Mouse (Mus musculus): ENCODE results near the gene Ftl1. TPM values are rescaled to one million over a fixed set of nuclear protein-coding genes. Genes with fewer than 3 reads are reported as not detected.

Ftl1 gene
- polyA plus RNA-seq, 1 experiment from 2014 or later, result 4,749 TPM

DNA sequence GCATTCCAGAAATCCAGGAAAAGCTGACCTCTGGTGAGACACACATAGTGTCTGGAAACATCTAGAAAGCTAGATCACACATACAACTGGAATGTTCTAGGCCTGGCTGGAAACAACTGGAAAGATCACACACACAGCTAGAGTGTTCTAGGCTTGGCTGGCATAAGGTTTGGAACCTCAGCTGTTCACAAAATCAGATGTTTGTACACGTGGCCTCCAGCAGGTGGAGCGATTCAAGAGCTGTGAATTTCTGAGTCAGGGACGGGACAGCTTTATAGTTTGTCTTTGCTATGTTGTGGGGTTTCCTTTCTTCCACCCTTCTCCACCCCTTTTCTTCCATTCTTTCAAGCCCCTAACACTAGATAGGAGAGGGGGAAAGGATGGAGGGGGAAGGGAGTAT lies 17.3 kb upstream of the Ftl1 start:
- Histone ChIP-seq H3K36me3 (ENCODE audit: insufficient read depth) (no peaks in the 10 kb centered on the region), H3K4me2 (no peak overlapping the region), H3K4me3 (ENCODE audit: low read depth, low read length) (no peak overlapping the region), H3K4me1 (ENCODE audit: insufficient read depth) (no peaks in the 10 kb centered on the region), H3K9me3 (ENCODE audit: low read depth, low read length) (no peaks in the 10 kb centered on the region), H3K27ac (ENCODE audit: low read depth) (no peak overlapping the region), H3K27me3 (ENCODE audit: insufficient read depth, low read length) (no peaks in the 10 kb centered on the region), H3K9ac (no peak overlapping the region)
- ATAC-seq (ENCODE audit: insufficient read depth), result no peak
- 8% methylated on average over 3 of the region's 3 CpGs for WGBS
- DNase-seq, result peak; percentile 84
- TF ChIP-seq CTCF (IDR thresholded peaks at IDR 0.05; ENCODE audit: low read depth), result peak; percentile 73

DNA sequence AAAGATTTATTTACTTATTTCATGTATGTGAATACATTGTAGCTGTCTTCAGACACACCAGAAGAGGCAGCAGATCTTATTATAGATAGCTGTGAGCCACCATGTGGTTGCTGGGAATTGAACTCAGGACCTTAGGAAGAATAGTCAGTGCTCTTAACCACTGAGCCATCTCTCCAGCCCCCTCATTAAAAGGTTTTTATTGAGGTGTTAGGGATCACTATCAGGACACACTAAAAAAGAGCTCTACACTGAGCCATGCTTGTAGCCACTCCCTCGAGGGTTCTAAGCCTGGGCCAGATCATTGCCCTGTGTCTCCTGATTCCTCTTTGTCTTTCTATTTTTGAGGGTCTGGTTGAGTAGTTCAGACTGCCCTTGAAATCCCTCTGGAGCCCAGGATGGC lies 16.8 kb upstream of the Ftl1 start:
- no peak for DNase-seq
- Histone ChIP-seq H3K9ac (no peak overlapping the region), H3K4me3 (ENCODE audit: low read depth, low read length) (no peak overlapping the region), H3K4me2 (no peak overlapping the region), H3K27me3 (ENCODE audit: insufficient read depth, low read length) (no peaks in the 10 kb centered on the region), H3K36me3 (ENCODE audit: insufficient read depth) (no peaks in the 10 kb centered on the region), H3K27ac (ENCODE audit: low read depth) (no peak overlapping the region), H3K9me3 (ENCODE audit: low read depth, low read length) (no peaks in the 10 kb centered on the region), H3K4me1 (ENCODE audit: insufficient read depth) (no peaks in the 10 kb centered on the region)
- TF ChIP-seq CTCF (IDR thresholded peaks at IDR 0.05; ENCODE audit: low read depth), result no peak
- no peak for ATAC-seq (ENCODE audit: insufficient read depth)
- WGBS, result 49% methylated on average over 1 of the region's 1 CpGs

GRCm38 (mm10) chr7:45475291-45475969 lies 15.7 kb upstream of the Ftl1 start:
- H3K9me3 ChIP-seq (ENCODE audit: low read depth, low read length), result no peaks in the 10 kb centered on the region
- ATAC-seq (ENCODE audit: insufficient read depth) (peak; percentile 5; the same call in 1 of the 2 replicates), DNase-seq (peak; percentile 59)
- no peaks in the 10 kb centered on the region for H3K4me1 ChIP-seq (ENCODE audit: insufficient read depth)
- H3K9ac ChIP-seq, result peak overlapping the region; percentile 21; the same call in 1 of the 2 replicates
- 53% methylated on average over 16 of the region's 16 CpGs for WGBS
- no peak overlapping the region for H3K27ac ChIP-seq (ENCODE audit: low read depth)
- peak overlapping the region; percentile 14; the same call in 1 of the 2 replicates for H3K4me3 ChIP-seq (ENCODE audit: low read depth, low read length)
- no peak for TF ChIP-seq CTCF (IDR thresholded peaks at IDR 0.05; ENCODE audit: low read depth)
- no peaks in the 10 kb centered on the region for H3K36me3 ChIP-seq (ENCODE audit: insufficient read depth)
- peak overlapping the region; percentile 50 for H3K4me2 ChIP-seq
- no peaks in the 10 kb centered on the region for H3K27me3 ChIP-seq (ENCODE audit: insufficient read depth, low read length)

- H3K9ac ChIP-seq, result no peak overlapping the region
- H3K4me2 ChIP-seq, result no peak overlapping the region
- H3K4me3 ChIP-seq (ENCODE audit: low read depth, low read length), result no peak overlapping the region
- no peaks in the 10 kb centered on the region for H3K4me1 ChIP-seq (ENCODE audit: insufficient read depth)
- H3K36me3 ChIP-seq (ENCODE audit: insufficient read depth), result no peaks in the 10 kb centered on the region
- DNase-seq (peak; percentile 96), ATAC-seq (ENCODE audit: insufficient read depth) (no peak)
- peak; percentile 83 for TF ChIP-seq CTCF (IDR thresholded peaks at IDR 0.05; ENCODE audit: low read depth)
- H3K9me3 ChIP-seq (ENCODE audit: low read depth, low read length), result no peaks in the 10 kb centered on the region
- no peak overlapping the region for H3K27ac ChIP-seq (ENCODE audit: low read depth)
- WGBS, result 8% methylated on average over 3 of the region's 3 CpGs
- no peaks in the 10 kb centered on the region for H3K27me3 ChIP-seq (ENCODE audit: insufficient read depth, low read length)
These were observed 11.2 kb upstream of the Ftl1 start for GRCm38 (mm10) chr7:45470869-45471268.

DNA sequence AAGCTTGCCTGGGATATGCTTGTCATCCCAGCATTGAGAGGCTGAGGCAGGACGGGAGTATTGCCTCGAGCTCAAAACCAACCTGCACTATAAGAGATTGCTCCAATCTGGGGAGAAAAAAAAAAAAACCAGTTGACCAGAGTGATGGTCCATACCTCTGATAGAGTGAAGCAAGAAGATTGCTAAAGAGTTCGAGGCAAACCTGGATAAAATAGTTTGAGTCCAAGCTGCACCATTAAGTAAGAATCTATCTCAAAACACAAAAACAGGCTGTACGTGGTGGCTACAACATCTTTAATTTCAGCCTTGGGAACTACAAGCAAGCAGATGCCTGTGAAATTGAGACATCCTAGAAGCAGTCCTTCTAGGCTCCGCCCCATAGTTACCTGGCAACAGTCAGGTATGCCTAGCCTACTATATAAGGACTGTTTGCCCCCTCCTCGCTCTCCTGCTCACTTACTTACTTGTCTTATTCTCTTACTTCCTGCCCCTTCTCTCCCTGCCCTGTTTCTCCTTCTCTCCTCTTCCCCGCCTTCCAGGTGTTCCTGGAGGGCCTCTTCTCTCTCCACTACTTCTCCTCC lies 7.5 kb upstream of the Ftl1 start:
- peak; percentile 76 for DNase-seq
- ATAC-seq (ENCODE audit: insufficient read depth), result peak; percentile 43; the same call in 1 of the 2 replicates
- WGBS, result 27% methylated on average over 7 of the region's 7 CpGs

GRCm38 (mm10) chr7:45466283-45467089 lies 6.8 kb upstream of the Ftl1 start, which contains the start of gene Bax:
TSS of gene Bax (minus strand) at chr7:45466898.
- peak within 1 kb of the TSS; percentile 80 for H3K9ac ChIP-seq
- peak within 1 kb of the TSS; percentile 40 for H3K27ac ChIP-seq (ENCODE audit: low read depth)
- peak within 1 kb of the TSS; percentile 94 for H3K4me2 ChIP-seq
- H3K4me1 ChIP-seq (ENCODE audit: insufficient read depth), result no peaks in the 10 kb centered on the region
- TF ChIP-seq CTCF (IDR thresholded peaks at IDR 0.05; ENCODE audit: low read depth), result 0 out of 2 replicates have a peak, but pooled peaks have one; percentile 5
- peaks cover 41% of the 10 kb centered on the region for H3K36me3 ChIP-seq (ENCODE audit: insufficient read depth)
- under 1% methylated on average over 58 of the region's 58 CpGs for WGBS
- peak within 1 kb of the TSS; percentile 87 for H3K4me3 ChIP-seq (ENCODE audit: low read depth, low read length)
- DNase-seq, result peak; percentile 100
- peak; percentile 75 for ATAC-seq (ENCODE audit: insufficient read depth)
- no peaks in the 10 kb centered on the region for H3K27me3 ChIP-seq (ENCODE audit: insufficient read depth, low read length)
- no peaks in the 10 kb centered on the region for H3K9me3 ChIP-seq (ENCODE audit: low read depth, low read length)

More for the DNA sequence above, 7.5 kb upstream of the Ftl1 start:
- Histone ChIP-seq H3K36me3 (ENCODE audit: insufficient read depth) (peaks cover 35% of the 10 kb centered on the region), H3K9me3 (ENCODE audit: low read depth, low read length) (no peaks in the 10 kb centered on the region), H3K27ac (ENCODE audit: low read depth) (peak overlapping the region; percentile 40; the same call in 1 of the 2 replicates), H3K4me1 (ENCODE audit: insufficient read depth) (no peaks in the 10 kb centered on the region), H3K4me3 (ENCODE audit: low read depth, low read length) (peak overlapping the region; percentile 87), H3K27me3 (ENCODE audit: insufficient read depth, low read length) (no peaks in the 10 kb centered on the region), H3K4me2 (peak overlapping the region; percentile 94), H3K9ac (peak overlapping the region; percentile 28; the same call in 1 of the 2 replicates)
- no peak for TF ChIP-seq CTCF (IDR thresholded peaks at IDR 0.05; ENCODE audit: low read depth)
